Mouse (Mus musculus): Measurements from ENCODE around the gene Cemip2. TPM values are rescaled to one million over a fixed set of nuclear protein-coding genes. Genes with fewer than 3 reads are reported as not detected.

The Cemip2 gene
- polyA plus RNA-seq, 1 experiment from 2014 or later = 28.8 TPM

DNA sequence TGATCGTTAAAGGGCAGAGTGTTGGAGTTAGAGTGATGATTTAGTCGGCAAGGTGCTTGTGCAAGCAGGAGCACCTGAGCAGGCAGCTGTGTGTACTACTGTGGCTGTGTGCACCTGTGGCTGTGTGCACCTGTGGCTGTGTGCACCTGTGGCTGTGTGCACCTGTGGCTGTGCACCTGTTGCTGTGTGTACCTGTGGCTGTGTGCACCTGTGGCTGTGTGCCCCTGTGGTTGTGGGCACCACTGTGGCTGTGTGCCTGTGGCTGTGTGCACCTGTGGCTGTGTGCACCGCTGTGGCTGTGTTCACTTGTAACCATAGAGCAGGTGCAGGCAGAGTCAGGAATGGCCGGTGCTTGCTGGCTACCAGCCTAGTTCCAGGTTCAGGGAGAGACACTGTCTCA is 38.1 kb downstream of the Cemip2 start:
- WGBS = 97% methylated on average over 4 of the region's 4 CpGs
- Histone ChIP-seq H3K4me2 (ENCODE audit: low read length) (no peak overlapping the region), H3K27me3 (ENCODE audit: control insufficient read depth, insufficient read depth, low read depth, low read length) (no peaks in the 10 kb centered on the region), H3K9me3 (replicated peaks; ENCODE audit: control insufficient read depth, low read length, poor library complexity, severe bottlenecking) (no peaks in the 10 kb centered on the region), H3K9ac (ENCODE audit: low read depth, low read length) (no peak overlapping the region), H3K36me3 (ENCODE audit: control insufficient read depth, insufficient read depth, low read length) (peaks cover 28% of the 10 kb centered on the region), H3K27ac (ENCODE audit: low read length) (no peak overlapping the region), H3K4me3 (ENCODE audit: low read depth, low read length) (no peak overlapping the region), H3K4me1 (ENCODE audit: control insufficient read depth, insufficient read depth, low read length) (no peaks in the 10 kb centered on the region)
- no peak for ATAC-seq

DNA sequence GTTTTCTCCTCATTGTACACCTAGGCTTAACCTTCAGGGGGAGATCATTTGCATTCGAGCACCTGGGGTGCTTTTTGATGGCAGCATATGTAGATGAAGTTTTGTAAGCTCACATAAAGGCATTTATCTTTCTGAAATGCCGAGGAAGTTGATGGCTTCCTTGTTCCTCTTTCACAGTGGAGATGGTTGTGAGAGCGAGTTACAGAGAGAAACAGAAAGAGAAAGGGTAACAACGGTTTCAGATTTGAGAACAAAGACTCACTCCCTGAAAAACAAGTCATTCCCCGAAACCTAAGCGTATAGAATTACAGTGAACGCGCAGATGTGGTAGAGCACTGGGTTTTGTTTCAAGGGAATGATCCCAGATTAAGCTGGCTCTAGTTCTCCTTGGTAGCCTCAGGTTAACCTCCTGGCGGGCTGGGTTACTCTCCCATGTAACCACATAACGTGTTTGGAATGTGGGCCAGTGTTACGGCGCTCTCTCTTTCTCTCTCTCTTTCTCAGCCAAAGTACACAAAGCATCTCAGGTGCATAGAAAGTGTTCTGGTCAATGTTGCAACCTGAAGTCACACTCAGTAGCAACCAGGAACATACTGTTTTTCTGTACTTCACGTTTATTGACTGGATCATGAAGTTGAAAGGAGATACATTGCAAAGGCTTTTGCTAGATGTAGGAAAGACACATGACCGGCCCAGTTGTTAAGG is 40.0 kb downstream of the Cemip2 start:
- no peak for ATAC-seq
- 92% methylated on average over 14 of the region's 14 CpGs for WGBS

DNA sequence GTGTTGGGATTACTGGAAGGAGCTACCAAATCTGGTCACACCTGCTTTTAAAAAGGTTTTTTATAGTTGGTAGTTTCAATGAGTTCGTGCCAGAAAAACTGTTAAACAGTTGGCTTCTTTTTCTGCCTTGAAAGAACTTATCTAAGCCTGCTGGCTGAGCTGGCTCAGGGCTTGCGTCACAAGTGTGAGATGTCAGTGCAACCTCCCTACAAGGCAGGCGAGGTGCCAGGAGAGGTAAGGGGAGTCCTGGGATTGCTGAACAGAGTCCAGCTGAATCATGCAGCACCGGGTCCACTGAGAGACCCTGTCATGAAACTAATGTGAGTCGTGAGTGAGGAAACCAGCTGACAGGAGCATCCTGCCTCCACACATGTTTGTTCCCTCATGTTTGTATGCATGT is 41.4 kb downstream of the Cemip2 start:
- Histone ChIP-seq H3K4me2 (ENCODE audit: low read length) (no peak overlapping the region), H3K4me3 (ENCODE audit: low read depth, low read length) (no peak overlapping the region), H3K36me3 (ENCODE audit: control insufficient read depth, insufficient read depth, low read length) (peaks cover 17% of the 10 kb centered on the region), H3K27ac (ENCODE audit: low read length) (no peak overlapping the region), H3K9me3 (replicated peaks; ENCODE audit: control insufficient read depth, low read length, poor library complexity, severe bottlenecking) (no peaks in the 10 kb centered on the region), H3K4me1 (ENCODE audit: control insufficient read depth, insufficient read depth, low read length) (no peaks in the 10 kb centered on the region), H3K27me3 (ENCODE audit: control insufficient read depth, insufficient read depth, low read depth, low read length) (no peaks in the 10 kb centered on the region), H3K9ac (ENCODE audit: low read depth, low read length) (no peak overlapping the region)
- no peak for ATAC-seq
- 84% methylated on average over 5 of the region's 5 CpGs for WGBS

More for the DNA sequence above, 40.0 kb downstream of the Cemip2 start:
- H3K4me2 ChIP-seq (ENCODE audit: low read length) = no peak overlapping the region
- H3K4me3 ChIP-seq (ENCODE audit: low read depth, low read length) = no peak overlapping the region
- no peaks in the 10 kb centered on the region for H3K9me3 ChIP-seq (replicated peaks; ENCODE audit: control insufficient read depth, low read length, poor library complexity, severe bottlenecking)
- H3K4me1 ChIP-seq (ENCODE audit: control insufficient read depth, insufficient read depth, low read length) = no peaks in the 10 kb centered on the region
- no peak overlapping the region for H3K27ac ChIP-seq (ENCODE audit: low read length)
- H3K36me3 ChIP-seq (ENCODE audit: control insufficient read depth, insufficient read depth, low read length) = peaks cover 22% of the 10 kb centered on the region
- H3K9ac ChIP-seq (ENCODE audit: low read depth, low read length) = no peak overlapping the region
- no peaks in the 10 kb centered on the region for H3K27me3 ChIP-seq (ENCODE audit: control insufficient read depth, insufficient read depth, low read depth, low read length)

DNA sequence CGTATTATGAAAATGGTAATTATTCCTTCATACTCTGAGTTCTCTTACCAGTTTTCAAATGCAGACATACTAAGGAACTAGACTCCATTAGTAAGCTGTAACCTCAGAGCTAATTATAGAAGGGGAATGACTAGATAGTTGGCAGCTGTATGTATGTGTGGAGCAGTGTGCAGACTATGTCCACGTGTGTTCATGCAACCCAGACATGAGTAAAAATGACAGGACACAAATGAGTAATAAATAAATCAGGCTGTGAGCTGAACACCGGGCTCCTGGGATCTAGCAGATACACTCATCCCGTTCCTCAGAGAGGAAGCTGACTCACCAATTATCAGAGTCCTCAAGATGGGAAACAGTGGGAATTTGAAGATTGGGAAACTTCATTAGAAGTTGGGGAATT is 42.0 kb downstream of the Cemip2 start:
- Histone ChIP-seq H3K27ac (ENCODE audit: low read length) (no peak overlapping the region), H3K4me2 (ENCODE audit: low read length) (no peak overlapping the region), H3K9ac (ENCODE audit: low read depth, low read length) (no peak overlapping the region), H3K27me3 (ENCODE audit: control insufficient read depth, insufficient read depth, low read depth, low read length) (no peaks in the 10 kb centered on the region), H3K9me3 (replicated peaks; ENCODE audit: control insufficient read depth, low read length, poor library complexity, severe bottlenecking) (no peaks in the 10 kb centered on the region), H3K36me3 (ENCODE audit: control insufficient read depth, insufficient read depth, low read length) (peaks cover 17% of the 10 kb centered on the region), H3K4me3 (ENCODE audit: low read depth, low read length) (no peak overlapping the region), H3K4me1 (ENCODE audit: control insufficient read depth, insufficient read depth, low read length) (no peaks in the 10 kb centered on the region)
- no peak for ATAC-seq
- 88% methylated on average over 4 of the region's 4 CpGs for WGBS

DNA sequence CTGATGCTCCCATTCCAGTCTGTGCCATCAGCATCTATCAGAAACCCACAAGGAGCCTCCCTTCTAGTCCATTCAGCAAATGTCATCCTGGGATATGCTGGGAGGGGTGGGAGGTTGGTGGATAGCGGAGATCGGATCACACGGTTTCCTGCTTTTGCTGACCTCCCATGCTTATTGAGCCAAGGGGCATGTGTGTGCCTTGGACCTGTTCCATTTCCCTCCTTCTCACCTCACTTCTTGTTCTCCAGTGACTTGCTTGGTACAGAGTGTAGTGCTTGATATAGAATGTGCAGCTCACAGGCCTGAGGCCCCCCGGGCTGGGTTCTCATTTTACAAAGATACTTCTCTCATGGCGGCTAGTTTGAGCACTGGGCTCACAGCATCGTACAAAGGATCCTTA is 43.7 kb downstream of the Cemip2 start:
- Histone ChIP-seq H3K27me3 (ENCODE audit: control insufficient read depth, insufficient read depth, low read depth, low read length) (no peaks in the 10 kb centered on the region), H3K4me2 (ENCODE audit: low read length) (no peak overlapping the region), H3K27ac (ENCODE audit: low read length) (no peak overlapping the region), H3K36me3 (ENCODE audit: control insufficient read depth, insufficient read depth, low read length) (peaks cover 12% of the 10 kb centered on the region), H3K9me3 (replicated peaks; ENCODE audit: control insufficient read depth, low read length, poor library complexity, severe bottlenecking) (no peaks in the 10 kb centered on the region), H3K4me1 (ENCODE audit: control insufficient read depth, insufficient read depth, low read length) (no peaks in the 10 kb centered on the region), H3K4me3 (ENCODE audit: low read depth, low read length) (no peak overlapping the region), H3K9ac (ENCODE audit: low read depth, low read length) (no peak overlapping the region)
- 74% methylated on average over 6 of the region's 6 CpGs for WGBS
- ATAC-seq = no peak

- no peaks in the 10 kb centered on the region for H3K4me1 ChIP-seq (ENCODE audit: control insufficient read depth, insufficient read depth, low read length)
- no peak overlapping the region for H3K27ac ChIP-seq (ENCODE audit: low read length)
- WGBS = 96% methylated on average over 5 of the region's 5 CpGs
- peaks cover 9% of the 10 kb centered on the region for H3K36me3 ChIP-seq (ENCODE audit: control insufficient read depth, insufficient read depth, low read length)
- H3K27me3 ChIP-seq (ENCODE audit: control insufficient read depth, insufficient read depth, low read depth, low read length) = no peaks in the 10 kb centered on the region
- no peak overlapping the region for H3K9ac ChIP-seq (ENCODE audit: low read depth, low read length)
- H3K4me2 ChIP-seq (ENCODE audit: low read length) = no peak overlapping the region
- no peak for ATAC-seq
- no peaks in the 10 kb centered on the region for H3K9me3 ChIP-seq (replicated peaks; ENCODE audit: control insufficient read depth, low read length, poor library complexity, severe bottlenecking)
- H3K4me3 ChIP-seq (ENCODE audit: low read depth, low read length) = no peak overlapping the region
These were observed 46.0 kb downstream of the Cemip2 start for GRCm38 (mm10) chr19:21824146-21824545.

DNA sequence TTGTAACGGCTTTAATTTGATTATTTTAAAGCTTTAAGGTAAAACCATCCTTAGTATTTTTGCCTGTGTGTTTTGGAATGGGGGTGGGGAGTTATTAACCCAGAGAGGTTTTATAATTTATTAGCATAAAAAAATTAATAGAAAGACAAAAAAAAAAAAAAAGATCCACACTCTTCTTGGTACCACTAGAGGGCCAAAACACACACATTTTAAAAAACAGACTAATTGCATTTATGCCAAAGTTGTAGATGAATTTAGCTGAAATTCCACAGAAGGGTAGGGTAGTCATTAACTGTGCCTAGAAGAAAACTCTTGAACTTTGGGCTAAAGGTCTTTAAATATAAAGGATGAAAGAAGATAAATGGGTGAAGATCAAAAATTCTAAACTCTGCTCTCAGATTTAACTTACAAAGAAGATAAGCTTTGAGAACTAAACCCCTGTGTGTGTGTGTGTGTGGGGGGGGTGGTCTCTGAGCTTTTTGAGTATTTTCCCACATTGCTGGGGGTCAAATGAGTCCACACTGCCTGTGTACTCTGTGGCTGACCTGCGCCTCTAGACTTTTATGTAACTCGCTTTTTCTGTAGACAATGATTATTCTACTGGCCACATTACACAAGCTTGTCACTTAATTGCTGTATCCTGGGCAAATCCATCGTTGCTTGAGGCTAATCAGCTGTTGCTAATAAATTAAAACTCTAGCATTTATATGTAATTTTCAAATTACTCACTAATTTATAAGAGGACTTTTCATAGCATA is 47.2 kb downstream of the Cemip2 start:
- H3K36me3 ChIP-seq (ENCODE audit: control insufficient read depth, insufficient read depth, low read length) = peaks cover 16% of the 10 kb centered on the region
- 87% methylated on average over 4 of the region's 4 CpGs for WGBS
- H3K4me3 ChIP-seq (ENCODE audit: low read depth, low read length) = no peak overlapping the region
- H3K9me3 ChIP-seq (replicated peaks; ENCODE audit: control insufficient read depth, low read length, poor library complexity, severe bottlenecking) = no peaks in the 10 kb centered on the region
- H3K4me2 ChIP-seq (ENCODE audit: low read length) = no peak overlapping the region
- H3K4me1 ChIP-seq (ENCODE audit: control insufficient read depth, insufficient read depth, low read length) = no peaks in the 10 kb centered on the region
- no peak overlapping the region for H3K27ac ChIP-seq (ENCODE audit: low read length)
- H3K9ac ChIP-seq (ENCODE audit: low read depth, low read length) = no peak overlapping the region
- no peaks in the 10 kb centered on the region for H3K27me3 ChIP-seq (ENCODE audit: control insufficient read depth, insufficient read depth, low read depth, low read length)
- ATAC-seq = no peak

DNA sequence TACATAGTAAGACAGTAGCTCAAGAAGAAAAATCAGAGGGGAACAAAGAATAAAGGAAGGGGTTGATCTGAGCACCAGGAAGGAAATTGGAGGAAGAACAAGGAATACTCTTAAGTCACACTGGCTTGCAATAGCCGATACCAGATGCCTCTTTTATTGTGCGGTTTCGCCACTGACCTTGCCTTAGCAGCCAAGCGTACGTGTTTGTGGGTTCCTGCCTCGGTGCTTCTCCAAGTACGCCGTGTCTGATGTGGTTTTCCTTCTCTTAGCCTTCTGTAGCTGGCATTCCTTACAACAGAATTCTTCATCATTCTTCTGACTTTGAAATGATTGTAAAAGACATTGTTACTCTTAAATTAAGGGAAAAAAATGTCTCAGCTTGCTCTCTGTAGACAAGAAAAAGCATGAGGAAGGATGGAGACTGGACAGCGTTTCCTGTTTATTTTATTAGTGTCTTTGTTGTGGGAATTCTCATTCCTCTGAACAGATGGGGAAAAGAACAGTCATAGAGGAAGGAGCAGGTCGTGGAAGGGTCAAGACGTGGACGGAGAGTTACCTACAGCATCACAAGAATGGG is 55.4 kb downstream of the Cemip2 start:
- WGBS = 83% methylated on average over 12 of the region's 12 CpGs
- H3K4me3 ChIP-seq (ENCODE audit: low read depth, low read length) = no peak overlapping the region
- H3K4me1 ChIP-seq (ENCODE audit: control insufficient read depth, insufficient read depth, low read length) = no peaks in the 10 kb centered on the region; the same call in 1 of the 2 replicates
- H3K9me3 ChIP-seq (replicated peaks; ENCODE audit: control insufficient read depth, low read length, poor library complexity, severe bottlenecking) = no peaks in the 10 kb centered on the region
- H3K27ac ChIP-seq (ENCODE audit: low read length) = no peak overlapping the region
- no peak overlapping the region for H3K4me2 ChIP-seq (ENCODE audit: low read length)
- H3K9ac ChIP-seq (ENCODE audit: low read depth, low read length) = no peak overlapping the region
- no peaks in the 10 kb centered on the region for H3K27me3 ChIP-seq (ENCODE audit: control insufficient read depth, insufficient read depth, low read depth, low read length)
- H3K36me3 ChIP-seq (ENCODE audit: control insufficient read depth, insufficient read depth, low read length) = peaks cover 33% of the 10 kb centered on the region
- ATAC-seq = no peak

- WGBS = 90% methylated on average over 7 of the region's 7 CpGs
- Histone ChIP-seq H3K4me3 (ENCODE audit: low read depth, low read length) (no peak overlapping the region), H3K4me1 (ENCODE audit: control insufficient read depth, insufficient read depth, low read length) (no peaks in the 10 kb centered on the region; the same call in 1 of the 2 replicates), H3K36me3 (ENCODE audit: control insufficient read depth, insufficient read depth, low read length) (peaks cover 29% of the 10 kb centered on the region), H3K27ac (ENCODE audit: low read length) (no peak overlapping the region), H3K4me2 (ENCODE audit: low read length) (no peak overlapping the region), H3K27me3 (ENCODE audit: control insufficient read depth, insufficient read depth, low read depth, low read length) (no peaks in the 10 kb centered on the region), H3K9ac (ENCODE audit: low read depth, low read length) (no peak overlapping the region), H3K9me3 (replicated peaks; ENCODE audit: control insufficient read depth, low read length, poor library complexity, severe bottlenecking) (no peaks in the 10 kb centered on the region)
- ATAC-seq = no peak
These were observed 56.8 kb downstream of the Cemip2 start for GRCm38 (mm10) chr19:21834952-21835351.
